Mouse (Mus musculus) G1E (cell line): ENCODE results near the gene Fastkd1. TPM values are rescaled to one million over a fixed set of nuclear protein-coding genes. Genes with fewer than 3 reads are reported as not detected.
"Not testable (repeated sequence)": the region's sequence is repeated elsewhere in the genome, so short reads cannot be mapped to it uniquely, and the experiment has no call there.

Source experiments
- ATAC-seq: 2 replicates; pipeline ENCODE4 v1.8.0; 2016; ENCODE audit warnings: mild to moderate bottlenecking; ENCODE audit not compliant: insufficient number of reproducible peaks, poor library complexity, low FRiP score, severe bottlenecking; ENCODE audit errors: extremely low read depth
- DNase-seq: peaks from one replicate; pipeline ENCODE4 v3.0.0; 2012; ENCODE audit warnings: low spot score
- H3K27me3 ChIP-seq: 2 replicates; pipeline ENCODE4 v1.6.1; 2012; ENCODE audit warnings: mild to moderate bottlenecking, low read length, inconsistent platforms; ENCODE audit not compliant: insufficient read depth
- H3K36me3 ChIP-seq: replicated peaks from 2 replicates; pipeline ENCODE3; 2012; ENCODE audit warnings: mild to moderate bottlenecking, inconsistent platforms
- H3K4me1 ChIP-seq: 2 replicates; pipeline ENCODE4 v1.6.1; 2012; ENCODE audit warnings: low read depth, low read length, inconsistent platforms, mixed read lengths; ENCODE audit not compliant: insufficient read depth
- H3K4me3 ChIP-seq: 2 replicates; pipeline ENCODE4 v1.5.1; 2012; ENCODE audit warnings: low read depth, mild to moderate bottlenecking, inconsistent platforms, low read length, moderate library complexity, mixed read lengths
- H3K9me3 ChIP-seq: replicated peaks from 2 replicates; pipeline ENCODE4 v1.6.1; 2012; ENCODE audit warnings: inconsistent platforms
- CTCF ChIP-seq: IDR thresholded peaks from 2 replicates; pipeline ENCODE4 v1.5.1; 2012; ENCODE audit warnings: low read depth, low read length, inconsistent platforms, mixed read lengths
- GATA1 ChIP-seq: IDR thresholded peaks from 2 replicates; pipeline ENCODE4 v1.6.1; 2012; ENCODE audit warnings: borderline replicate concordance, low read length, inconsistent platforms, mixed read lengths
- GATA2 ChIP-seq: IDR thresholded peaks from 2 replicates; pipeline ENCODE4 v1.6.1; 2012; ENCODE audit warnings: low read depth, low read length, inconsistent platforms, borderline replicate concordance
- POLR2AphosphoS5 ChIP-seq: IDR thresholded peaks from 2 replicates; pipeline ENCODE4 v1.6.1; 2012; ENCODE audit warnings: low read depth, low read length, inconsistent platforms; ENCODE audit not compliant: insufficient replicate concordance
- TAL1 ChIP-seq: conservative IDR thresholded peaks from 2 replicates; pipeline ENCODE4 v1.6.1; 2012; ENCODE audit warnings: low read depth, low read length, inconsistent platforms, mixed read lengths
- polyA plus RNA-seq: library from polyadenylated mRNA; stranded (reverse); fragments of >175 nt; gene quantifications from 2 replicates; pipeline ENCODE4 v1.2.3, GENCODE M21; 2012
- total RNA-seq, 2 experiments: library from RNA; stranded (forward) in 1 of 2; stranded (reverse) in 1 of 2; fragments of 200-1000 nt in 1 of 2; fragments of >200 nt in 1 of 2; fragmentation: Nextera tagmentation in 1 of 2; gene quantifications; 2 replicates each; pipeline ENCODE4 v1.2.3; 2014 to 2017

The Fastkd1 gene
- total and polyA plus RNA-seq, 3 experiments: 1.3 to 36.3 (median 18.3) TPM

GRCm38 (mm10) chr2:69644968-69645617 is 68.2 kb downstream of the Fastkd1 start:
- no peaks in the 10 kb centered on the region for H3K36me3 ChIP-seq
- no peaks in the 10 kb centered on the region for H3K9me3 ChIP-seq
- ATAC-seq: no peak
- TF ChIP-seq GATA1: no peak
- TF ChIP-seq CTCF: no peak
- no peak for TF ChIP-seq GATA2
- no peak for TF ChIP-seq POLR2AphosphoS5
- TF ChIP-seq TAL1: no peak
- H3K4me3 ChIP-seq: no peak overlapping the region
- no peak for DNase-seq
- peaks cover 4% of the 10 kb centered on the region; the same call in 1 of the 2 replicates for H3K4me1 ChIP-seq
- H3K27me3 ChIP-seq: peaks cover 12% of the 10 kb centered on the region

DNA sequence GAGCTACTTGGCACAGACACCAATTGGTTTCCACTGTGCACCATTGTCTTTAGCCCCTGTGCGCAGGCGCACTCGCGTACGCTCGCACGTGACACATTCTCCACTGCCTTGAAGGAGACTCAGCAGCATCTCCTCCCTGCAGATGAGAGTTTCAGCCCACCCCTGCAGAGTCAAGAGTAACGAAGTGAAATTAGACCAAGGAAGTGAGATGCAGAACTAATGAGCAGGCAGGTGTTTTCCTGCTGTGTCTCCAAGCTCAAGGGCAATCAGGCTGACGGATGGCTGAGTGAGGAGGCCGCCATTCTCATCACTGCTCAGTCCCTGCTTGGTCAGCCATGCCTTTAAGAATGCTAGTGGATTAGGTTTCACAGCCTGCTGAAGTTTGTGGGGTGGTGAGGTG is 73.2 kb downstream of the Fastkd1 start:
- no peak for TF ChIP-seq GATA1
- TF ChIP-seq CTCF: no peak
- no peak for TF ChIP-seq POLR2AphosphoS5
- no peak for TF ChIP-seq GATA2
- no peak for TF ChIP-seq TAL1
- Histone ChIP-seq H3K36me3 (no peaks in the 10 kb centered on the region), H3K27me3 (peaks cover 4% of the 10 kb centered on the region; the same call in 1 of the 2 replicates), H3K4me1 (peaks cover 4% of the 10 kb centered on the region), H3K4me3 (no peak overlapping the region), H3K9me3 (peaks cover 8% of the 10 kb centered on the region)
- ATAC-seq (no peak), DNase-seq (no peak)

GRCm38 (mm10) chr2:69637989-69638388 is 75.3 kb downstream of the Fastkd1 start:
- DNase-seq, H3K9me3 ChIP-seq, ATAC-seq, H3K4me1 ChIP-seq, H3K4me3 ChIP-seq, H3K36me3 ChIP-seq: not testable (repeated sequence)
- peaks cover 15% of the 10 kb centered on the region for H3K27me3 ChIP-seq

Other genes starting within 250 kb of the Fastkd1 start
- gene Lrp2, start 127.5 kb downstream of the Fastkd1 start, total RNA-seq (2014; fragmentation: Nextera tagmentation): not detected in 2 replicates
- gene Lrp2, start 127.5 kb downstream of the Fastkd1 start, total RNA-seq (2017): 0.06 and 0.16 TPM in 2 replicates
- gene Lrp2, start 127.5 kb downstream of the Fastkd1 start, polyA plus RNA-seq: not detected in 2 replicates
- gene Bbs5, start 66.3 kb downstream of the Fastkd1 start, total RNA-seq (2014; fragmentation: Nextera tagmentation): not detected in 2 replicates
- 0.70 and 1.1 TPM in 2 replicates for gene Bbs5, start 66.3 kb downstream of the Fastkd1 start, total RNA-seq (2017)
- 0.09 TPM in 1 of 2 replicates, not detected in the other for gene Bbs5, start 66.3 kb downstream of the Fastkd1 start, polyA plus RNA-seq
- gene Klhl41, start 43.4 kb downstream of the Fastkd1 start, total RNA-seq (2014; fragmentation: Nextera tagmentation): not detected in 2 replicates
- not detected in 2 replicates for gene Klhl41, start 43.4 kb downstream of the Fastkd1 start, total RNA-seq (2017)
- gene Klhl41, start 43.4 kb downstream of the Fastkd1 start, polyA plus RNA-seq: not detected in 2 replicates
- gene Ppig, start 9.0 kb upstream of the Fastkd1 start, total RNA-seq (2014; fragmentation: Nextera tagmentation): 181 and 197 TPM in 2 replicates
- gene Ppig, start 9.0 kb upstream of the Fastkd1 start, total RNA-seq (2017): 38.9 and 55.4 TPM in 2 replicates
- 15.3 and 23.3 TPM in 2 replicates for gene Ppig, start 9.0 kb upstream of the Fastkd1 start, polyA plus RNA-seq
- gene Ccdc173, start 76.1 kb upstream of the Fastkd1 start, total RNA-seq (2014; fragmentation: Nextera tagmentation): 6.4 and 7.7 TPM in 2 replicates
- 3.0 and 6.1 TPM in 2 replicates for gene Ccdc173, start 76.1 kb upstream of the Fastkd1 start, total RNA-seq (2017)
- 0.25 and 0.35 TPM in 2 replicates for gene Ccdc173, start 76.1 kb upstream of the Fastkd1 start, polyA plus RNA-seq
- gene Phospho2, start 76.1 kb upstream of the Fastkd1 start, total RNA-seq (2014; fragmentation: Nextera tagmentation): 30.6 and 35.5 TPM in 2 replicates
- gene Phospho2, start 76.1 kb upstream of the Fastkd1 start, total RNA-seq (2017): 32.1 and 34.6 TPM in 2 replicates
- 35.3 and 39.7 TPM in 2 replicates for gene Phospho2, start 76.1 kb upstream of the Fastkd1 start, polyA plus RNA-seq
- 54.3 and 59.1 TPM in 2 replicates for gene Klhl23, start 108.4 kb upstream of the Fastkd1 start, total RNA-seq (2014; fragmentation: Nextera tagmentation)
- gene Klhl23, start 108.4 kb upstream of the Fastkd1 start, total RNA-seq (2017): 68.9 and 88.2 TPM in 2 replicates
- gene Klhl23, start 108.4 kb upstream of the Fastkd1 start, polyA plus RNA-seq: 4.9 and 6.8 TPM in 2 replicates
- gene Ssb, start 148.0 kb upstream of the Fastkd1 start, total RNA-seq (2014; fragmentation: Nextera tagmentation): 427 and 594 TPM in 2 replicates
- 492 and 574 TPM in 2 replicates for gene Ssb, start 148.0 kb upstream of the Fastkd1 start, total RNA-seq (2017)
- 29.4 and 41.7 TPM in 2 replicates for gene Ssb, start 148.0 kb upstream of the Fastkd1 start, polyA plus RNA-seq
- 28.1 and 37.2 TPM in 2 replicates for gene Mettl5, start 172.1 kb upstream of the Fastkd1 start, total RNA-seq (2014; fragmentation: Nextera tagmentation)
- gene Mettl5, start 172.1 kb upstream of the Fastkd1 start, total RNA-seq (2017): 30.8 and 36.9 TPM in 2 replicates
- gene Mettl5, start 172.1 kb upstream of the Fastkd1 start, polyA plus RNA-seq: 76.4 and 98.6 TPM in 2 replicates
- 78.9 and 104 TPM in 2 replicates for gene Ubr3, start 183.7 kb upstream of the Fastkd1 start, total RNA-seq (2014; fragmentation: Nextera tagmentation)
- 33.7 and 40.5 TPM in 2 replicates for gene Ubr3, start 183.7 kb upstream of the Fastkd1 start, total RNA-seq (2017)
- gene Ubr3, start 183.7 kb upstream of the Fastkd1 start, polyA plus RNA-seq: 12.7 and 17.0 TPM in 2 replicates